Mouse (Mus musculus) large intestine, adult 2 months (tissue): ENCODE results near the gene Pigk. TPM values are rescaled to one million over a fixed set of nuclear protein-coding genes. Genes with fewer than 3 reads are reported as not detected.

ENCODE experiments used
- polyA plus RNA-seq: library from polyadenylated mRNA; depleted of rRNA; stranded (reverse); fragments of >200 nt; gene quantifications from 2 replicates; pipeline ENCODE4 v1.2.3, GENCODE M21; 2012; rRNA removed

Gene Pigk
- polyA plus RNA-seq, 1 experiment: 7.5 TPM

Other genes with a start within 250 kb of the Pigk start
- not detected in 2 replicates for gene Ak5, start 45.7 kb upstream of the Pigk start, polyA plus RNA-seq